Mouse (Mus musculus) CH12.LX (cell line): ENCODE results near the gene Cenpa. TPM values are rescaled to one million over a fixed set of nuclear protein-coding genes. Genes with fewer than 3 reads are reported as not detected.

Experiments
- DNase-seq: peaks from one replicate; pipeline ENCODE4 v3.0.0-alpha.2; 2013; ENCODE audit errors: extremely low read depth
- H3K27ac ChIP-seq: 2 replicates; pipeline ENCODE4 v1.5.1; 2012; ENCODE audit warnings: low read depth, mild to moderate bottlenecking, control low read depth, moderate library complexity; ENCODE audit not compliant: insufficient read depth
- H3K27me3 ChIP-seq: replicated peaks from 2 replicates; pipeline ENCODE3; 2012; ENCODE audit warnings: inconsistent platforms
- H3K36me3 ChIP-seq, 2 experiments: replicated peaks in 1 of 2; 2 replicates each; pipeline versions ENCODE3 to v1.6.1; 2012; ENCODE audit warnings: inconsistent platforms in 1 of 2, low read length in 1 of 2, mild to moderate bottlenecking in 1 of 2, mixed read lengths in 1 of 2, moderate library complexity in 1 of 2; ENCODE audit not compliant: control insufficient read depth in 1 of 2, insufficient read depth in 1 of 2
- H3K4me1 ChIP-seq, 2 experiments: 2 replicates each; pipeline ENCODE4 v1.6.1; 2012; ENCODE audit warnings: inconsistent platforms in 1 of 2, moderate library complexity in 1 of 2; ENCODE audit not compliant: insufficient read depth in 2 of 2, control insufficient read depth in 1 of 2
- H3K4me2 ChIP-seq: 2 replicates; pipeline ENCODE4 v1.6.1; 2012; ENCODE audit warnings: low read depth, mild to moderate bottlenecking, control low read depth; ENCODE audit not compliant: poor library complexity, insufficient read depth, severe bottlenecking
- H3K4me3 ChIP-seq, 3 experiments: fragments of 150-350 bp in 1 of 3; sonication (generic) in 1 of 3; replicated peaks in 1 of 3; 2 replicates each; pipeline versions ENCODE3 to v1.5.1; 2011 to 2012; ENCODE audit warnings: low read depth in 2 of 3, low read length in 2 of 3, mild to moderate bottlenecking in 2 of 3, moderate library complexity in 2 of 3, control low read depth in 1 of 3, improper control_type of control experiment in 1 of 3, inconsistent platforms in 1 of 3, mixed read lengths in 1 of 3; ENCODE audit not compliant: poor library complexity in 1 of 3
- H3K79me2 ChIP-seq: replicated peaks from 2 replicates; pipeline ENCODE4 v1.6.1; 2012; ENCODE audit warnings: mild to moderate bottlenecking, moderate library complexity; ENCODE audit not compliant: control insufficient read depth, poor library complexity, insufficient read depth, severe bottlenecking; ENCODE audit errors: extremely low read depth
- H3K9ac ChIP-seq: 2 replicates; pipeline ENCODE4 v1.6.1; 2012; ENCODE audit warnings: low read depth, mild to moderate bottlenecking, control low read depth, moderate library complexity; ENCODE audit not compliant: insufficient read depth
- H3K9me3 ChIP-seq: replicated peaks from 2 replicates; pipeline ENCODE3; 2012; ENCODE audit warnings: low read length, inconsistent platforms, mixed read lengths
- BHLHE40 ChIP-seq: IDR thresholded peaks from 2 replicates; pipeline ENCODE4 v1.6.1; 2011; ENCODE audit warnings: mild to moderate bottlenecking, low read depth, low read length, improper control_type of control experiment
- CHD1 ChIP-seq: IDR thresholded peaks from 2 replicates; pipeline ENCODE4 v1.6.1; 2012; ENCODE audit warnings: low read depth, low read length, improper control_type of control experiment, inconsistent platforms
- CHD2 ChIP-seq: IDR thresholded peaks from 2 replicates; pipeline ENCODE4 v1.6.1; 2011; ENCODE audit warnings: low read length, improper control_type of control experiment
- CTCF ChIP-seq, 2 experiments: IDR thresholded peaks in 1 of 2; conservative IDR thresholded peaks in 1 of 2; 2 replicates each; pipeline ENCODE4 v1.5.1; 2011 to 2012; ENCODE audit warnings: low read depth in 2 of 2, low read length in 2 of 2, improper control_type of control experiment in 1 of 2, inconsistent platforms in 1 of 2, mild to moderate bottlenecking in 1 of 2, moderate library complexity in 1 of 2
- E2F4 ChIP-seq: IDR thresholded peaks from 2 replicates; pipeline ENCODE4 v1.6.1; 2011; ENCODE audit warnings: low read depth, low read length, improper control_type of control experiment; ENCODE audit not compliant: insufficient replicate concordance
- ELF1 ChIP-seq: IDR thresholded peaks from 2 replicates; pipeline ENCODE4 v1.6.1; 2014; ENCODE audit warnings: low read depth, mild to moderate bottlenecking, inconsistent platforms, low read length, improper control_type of control experiment
- JUND ChIP-seq: conservative IDR thresholded peaks from 2 replicates; pipeline ENCODE4 v1.6.1; 2011; ENCODE audit warnings: low read depth, low read length, improper control_type of control experiment
- MAZ ChIP-seq: IDR thresholded peaks from 2 replicates; pipeline ENCODE4 v1.6.1; 2012; ENCODE audit warnings: low read depth, mild to moderate bottlenecking, inconsistent platforms, low read length, improper control_type of control experiment, moderate library complexity
- MEF2A ChIP-seq: IDR thresholded peaks from 2 replicates; pipeline ENCODE4 v1.6.1; 2014; ENCODE audit warnings: low read depth, mild to moderate bottlenecking, inconsistent platforms, low read length, improper control_type of control experiment, borderline replicate concordance
- MXI1 ChIP-seq: IDR thresholded peaks from 2 replicates; pipeline ENCODE4 v1.6.1; 2011; ENCODE audit warnings: mild to moderate bottlenecking, low read depth, low read length, improper control_type of control experiment
- POLR2AphosphoS2 ChIP-seq: IDR thresholded peaks from 2 replicates; pipeline ENCODE4 v1.6.1; 2011; ENCODE audit warnings: low read depth, low read length, improper control_type of control experiment
- RAD21 ChIP-seq: IDR thresholded peaks from 2 replicates; pipeline ENCODE4 v1.6.1; 2011; ENCODE audit warnings: low read depth, mild to moderate bottlenecking, low read length, improper control_type of control experiment, moderate library complexity
- SIN3A ChIP-seq: IDR thresholded peaks from 2 replicates; pipeline ENCODE4 v1.6.1; 2012; ENCODE audit warnings: low read length, improper control_type of control experiment, inconsistent platforms
- TCF12 ChIP-seq: IDR thresholded peaks from 2 replicates; pipeline ENCODE4 v1.6.1; 2014; ENCODE audit warnings: low read depth, mild to moderate bottlenecking, inconsistent platforms, low read length, improper control_type of control experiment
- UBTF ChIP-seq: IDR thresholded peaks from 2 replicates; pipeline ENCODE4 v1.6.1; 2012; ENCODE audit warnings: low read depth, mild to moderate bottlenecking, inconsistent platforms, low read length, improper control_type of control experiment, moderate library complexity
- USF1 ChIP-seq: IDR thresholded peaks from 2 replicates; pipeline ENCODE4 v1.6.1; 2014; ENCODE audit warnings: low read depth, mild to moderate bottlenecking, inconsistent platforms, low read length, improper control_type of control experiment
- USF2 ChIP-seq: conservative IDR thresholded peaks from 2 replicates; pipeline ENCODE4 v1.6.1; 2011; ENCODE audit warnings: low read depth, low read length, improper control_type of control experiment
- ZC3H11A ChIP-seq: IDR thresholded peaks from 2 replicates; pipeline ENCODE4 v1.6.1; 2012; ENCODE audit warnings: low read depth, mild to moderate bottlenecking, inconsistent platforms, low read length, improper control_type of control experiment
- ZNF384 ChIP-seq: IDR thresholded peaks from 2 replicates; pipeline ENCODE4 v1.6.1; 2012; ENCODE audit warnings: low read depth, low read length, improper control_type of control experiment, inconsistent platforms
- dilution Hi-C: fragments of 300-500 bp; cut with MboI; formaldehyde crosslinking; loops from 2 replicates; pipeline ENCODE4 v1.14.3; 2020; ENCODE audit warnings: low sequenced_read_pairs; ENCODE audit not compliant: extremely low pct_unique_long_range_greater_than_20kb, extremely low pct_ligation_motif_present
- in situ Hi-C: fragments of 300-500 bp; cut with MboI; formaldehyde crosslinking; loops from 3 replicates; pipeline ENCODE4 v1.14.3; 2019; ENCODE audit warnings: low sequenced_read_pairs, low pct_ligation_motif_present, low pct_unique_long_range_greater_than_20kb, mixed read lengths
- polyA plus RNA-seq: library from polyadenylated mRNA; unstranded; fragments of >175 nt; gene quantifications from 2 replicates; pipeline ENCODE4 v1.2.1, GENCODE M21; 2012; ENCODE audit warnings: low read depth; ENCODE audit not compliant: insufficient read length
- total RNA-seq, 2 experiments: library from RNA; depleted of rRNA; stranded (reverse); fragments of 300-350 nt in 1 of 2; fragments of >200 nt in 1 of 2; gene quantifications; 2 replicates each; pipeline ENCODE4 v1.2.3; 2012 to 2014

Cenpa gene
- total and polyA plus RNA-seq, 3 experiments = 89.4 to 163 (median 125) TPM

GRCm38 (mm10) chr5:30622841-30623185 is 43.8 kb upstream of the Cenpa start:
- in situ Hi-C loops (no loop called here), dilution Hi-C loops (no loop called here)
- Histone ChIP-seq H3K9me3 (peaks cover 6% of the 10 kb centered on the region), H3K36me3 (no peaks in the 10 kb centered on the region), H3K9ac (no peak overlapping the region), H3K79me2 (no peaks in the 10 kb centered on the region), H3K27me3 (no peaks in the 10 kb centered on the region), H3K4me2 (0 out of 2 replicates have a peak overlapping the region, but pooled peaks have one; percentile 30), H3K27ac (no peak overlapping the region), H3K4me1 (peaks cover 9 to 30% of the 10 kb centered on the region in 2 experiments), H3K4me3 (no peak overlapping the region)
- DNase-seq = no peak
- TF ChIP-seq UBTF = no peak
- TF ChIP-seq MAZ = no peak
- TF ChIP-seq USF2 = no peak
- no peak for TF ChIP-seq ZC3H11A
- no peak for TF ChIP-seq USF1
- TF ChIP-seq JUND = no peak
- TF ChIP-seq CHD1 = no peak
- TF ChIP-seq CTCF (conservative IDR thresholded peaks at IDR 0.05 in 1 of 2, IDR thresholded peaks at IDR 0.05 in 1 of 2; ENCODE audit: low read depth in 2 of 2, low read length in 2 of 2) = no peak
- TF ChIP-seq MEF2A = no peak
- no peak for TF ChIP-seq BHLHE40
- no peak for TF ChIP-seq E2F4
- no peak for TF ChIP-seq POLR2AphosphoS2
- no peak for TF ChIP-seq CHD2
- no peak for TF ChIP-seq MXI1
- no peak for TF ChIP-seq SIN3A
- TF ChIP-seq ELF1 = no peak

- Histone ChIP-seq H3K9me3 (peaks cover 6% of the 10 kb centered on the region), H3K4me3 (no peak overlapping the region), H3K4me2 (peak overlapping the region; percentile 30; the same call in 1 of the 2 replicates), H3K27me3 (no peaks in the 10 kb centered on the region), H3K9ac (no peak overlapping the region), H3K4me1 (peaks cover 9 to 30% of the 10 kb centered on the region in 2 experiments), H3K27ac (no peak overlapping the region), H3K36me3 (no peaks in the 10 kb centered on the region), H3K79me2 (no peaks in the 10 kb centered on the region)
- dilution Hi-C loops = no loop called here
- peak; percentile 96 for TF ChIP-seq ZNF384
- TF ChIP-seq TCF12 = peak; percentile 66
- no peak for TF ChIP-seq RAD21
- in situ Hi-C loops = no loop called here
- no peak for DNase-seq
Observed at GRCm38 (mm10) chr5:30623380-30623779, 43.2 kb upstream of the Cenpa start.
